Comparison of ENCODE assay signal across 16 mouse cellular contexts in the genomic region with DNA sequence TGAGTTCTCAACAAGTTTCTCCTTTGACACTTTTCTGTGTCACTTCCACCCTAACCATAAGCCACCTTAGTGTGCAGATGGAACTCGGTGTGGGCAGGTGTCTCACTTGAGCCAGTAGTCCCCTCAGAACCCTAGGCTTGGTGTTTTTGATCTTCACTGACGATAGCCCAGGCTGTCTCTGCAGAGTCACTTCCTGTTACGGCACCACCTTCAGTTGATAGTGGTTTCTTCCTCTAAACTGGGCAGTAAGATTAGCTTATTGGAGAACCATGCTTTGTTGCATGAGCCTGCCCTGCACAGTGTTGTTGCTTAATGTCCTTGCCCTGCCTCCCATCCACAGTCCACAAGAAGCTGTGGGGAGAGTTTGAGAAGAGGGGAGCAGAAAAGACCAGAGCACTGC. TPM values are rescaled to one million over a fixed set of nuclear protein-coding genes. Genes with fewer than 3 reads are reported as not detected.
DNase-seq lines count a peak whose midpoint lies in the region; ATAC-seq lines count a peak whose summit lies in the region.
"Had no signal": no experiment of that assay in that cellular context is flagged by ENCODE, and none has a peak within 500 bp of the region (broad histone marks: within the 10 kb centered on the region; RNA-seq: fewer than 3 reads in every experiment).

No protein-coding gene starts in this region.

- H3K36me3 ChIP-seq in liver, embryonic 16.5 days (ENCODE audit: control insufficient read depth, insufficient read depth), result no peaks in the 10 kb centered on the region
- H3K36me3 ChIP-seq: hindbrain, embryonic 10.5 days; limb, embryonic 12.5 days had no signal

- H3K4me2 ChIP-seq in liver, embryonic 16.5 days (ENCODE audit: low read depth, low read length), result no peak overlapping the region
- H3K4me2 ChIP-seq: limb, embryonic 12.5 days had no signal

- 16% methylated on average over 3 of the region's 3 CpGs for WGBS in liver, embryonic 16.5 days (ENCODE audit: insufficient replicate concordance)

- ATAC-seq in liver, embryonic 16.5 days (ENCODE audit: low read depth), result peak; percentile 61; the same call in 1 of the 2 replicates
- no peak for ATAC-seq in cerebellum, adult (ENCODE audit: insufficient number of reproducible peaks, low FRiP score, low TSS enrichment)
- ATAC-seq: midbrain, embryonic 16.5 days had no signal

- peak; percentile 5 for DNase-seq in spleen, adult 12 weeks (ENCODE audit: low spot score)
- DNase-seq in spleen, adult 18-20 months, result no peak
- DNase-seq in c-Kit-positive CD71-positive TER-119-negative erythroid progenitor cells, embryonic 14.5 days (ENCODE audit: low read depth), result peak; percentile 10
- DNase-seq in thymus, postnatal 0 days (ENCODE audit: low spot score), result peak; percentile 60
- no peak for DNase-seq in embryo, embryonic 10 days (ENCODE audit: low spot score)
- DNase-seq in frontal cortex, postnatal 25 days (ENCODE audit: low spot score in 2 of 2), result no peak
- DNase-seq: adrenal gland, adult 8-10 months; cerebellum, postnatal 25 days; gastrocnemius, postnatal 14 days; retina, postnatal 1 day had no signal

- H3K4me3 ChIP-seq in liver, embryonic 16.5 days (ENCODE audit: low read depth, low read length), result no peak overlapping the region
- H3K4me3 ChIP-seq: erythroblast, embryonic 14.5 days; hindbrain, embryonic 10.5 days; limb, embryonic 12.5 days had no signal

- peaks cover 6% of the 10 kb centered on the region for H3K4me1 ChIP-seq in liver, embryonic 16.5 days (ENCODE audit: control insufficient read depth, low read depth, low read length)

- no peaks in the 10 kb centered on the region for H3K27me3 ChIP-seq in liver, embryonic 16.5 days (ENCODE audit: control insufficient read depth, insufficient read depth, low read depth, low read length)
- H3K27me3 ChIP-seq: limb, embryonic 12.5 days had no signal

- no peak overlapping the region for H3K9ac ChIP-seq in liver, embryonic 16.5 days (ENCODE audit: low read depth, low read length)
- H3K9ac ChIP-seq: limb, embryonic 12.5 days had no signal

- no peak overlapping the region for H3K27ac ChIP-seq in liver, embryonic 16.5 days (ENCODE audit: low read length)
- H3K27ac ChIP-seq: hindbrain, embryonic 10.5 days; limb, embryonic 12.5 days had no signal

- no peaks in the 10 kb centered on the region for H3K9me3 ChIP-seq in liver, embryonic 16.5 days (replicated peaks; ENCODE audit: control insufficient read depth, low read length)
- H3K9me3 ChIP-seq: hindbrain, embryonic 10.5 days; limb, embryonic 12.5 days had no signal

RNA-seq across cellular contexts. Expression of a gene that starts 47.2 kb away (rescaled TPM):
- polyA plus RNA-seq in liver, embryonic 16.5 days (2015; fragmentation: Nextera tagmentation; extraction: Ambion mirVana), result 3.0 and 4.4 TPM in 2 replicates
- polyA plus RNA-seq in thymus, postnatal 0 days (2015; fragmentation: Nextera tagmentation; extraction: Ambion mirVana), result 21.1 and 28.8 TPM in 2 replicates

Comparison
In these comparisons a context has a peak if more than half of its experiments do, and no peak if none do; other contexts are left out.
1. DNase-seq: peak in spleen, adult 12 weeks (single experiment), c-Kit-positive CD71-positive TER-119-negative erythroid progenitor cells, embryonic 14.5 days (single experiment) and thymus, postnatal 0 days (single experiment); none in spleen, adult 18-20 months (0 of 2), embryo, embryonic 10 days (single experiment) and frontal cortex, postnatal 25 days (0 of 2).